Mouse (Mus musculus) neural tube, embryonic 11.5 days (tissue): ENCODE measurements at regions not wholly inside any gene's neighbourhood (a gene's known extent, or its start where the extent isn't known, plus 50 kb on each side); places are given as distances from the start of the nearest gene placed in this dataset.

ENCODE experiments used
- ATAC-seq: fragments of 200-750 bp; cut with Nextera tagmentation; 2 replicates; pipeline ENCODE4 v1.8.0; 2017; ENCODE audit warnings: moderate number of reproducible peaks, mild to moderate bottlenecking, moderate TSS enrichment, moderate library complexity; ENCODE audit not compliant: insufficient read depth, low FRiP score, low TSS enrichment
- DNase-seq: peaks from one replicate; pipeline ENCODE4 v3.0.0-alpha.2; 2015; ENCODE audit warnings: low spot score
- H3K27ac ChIP-seq: fragments of 300-500 bp; sonication (generic); 2 replicates; pipeline ENCODE4 v1.5.1; 2014; ENCODE audit warnings: low read depth, mild to moderate bottlenecking, low read length
- H3K27me3 ChIP-seq: fragments of 300-500 bp; sonication (generic); 2 replicates; pipeline ENCODE4 v1.6.1; 2014; ENCODE audit warnings: mild to moderate bottlenecking, low read length, mixed read lengths; ENCODE audit not compliant: control insufficient read depth, insufficient read depth
- H3K36me3 ChIP-seq: fragments of 300-500 bp; sonication (generic); 2 replicates; pipeline ENCODE4 v1.6.1; 2014; ENCODE audit warnings: mild to moderate bottlenecking, low read length, moderate library complexity, mixed read lengths; ENCODE audit not compliant: control insufficient read depth, insufficient read depth
- H3K4me1 ChIP-seq: fragments of 300-500 bp; sonication (generic); 2 replicates; pipeline ENCODE4 v1.6.1; 2014; ENCODE audit warnings: low read length, mixed read lengths; ENCODE audit not compliant: control insufficient read depth, insufficient read depth
- H3K4me2 ChIP-seq: fragments of 300-500 bp; sonication (generic); 2 replicates; pipeline ENCODE4 v1.6.1; 2014; ENCODE audit warnings: low read depth, mild to moderate bottlenecking, moderate library complexity
- H3K4me3 ChIP-seq: fragments of 300-500 bp; sonication (generic); 2 replicates; pipeline ENCODE4 v1.5.1; 2014; ENCODE audit warnings: low read depth, low read length
- H3K9ac ChIP-seq: fragments of 300-500 bp; sonication (generic); 2 replicates; pipeline ENCODE4 v1.6.1; 2014; ENCODE audit warnings: mild to moderate bottlenecking, low read length
- H3K9me3 ChIP-seq: fragments of 300-500 bp; sonication (generic); 2 replicates; pipeline ENCODE4 v1.6.1; 2016; ENCODE audit warnings: low read length; ENCODE audit not compliant: control insufficient read depth
- WGBS: fragments of 180-500 bp; shearing (Covaris S2); extraction: QIAGEN DNeasy Blood & Tissue Kit; methylation state at CpG from one replicate; pipeline ENCODE4 v1.1.7; 2014; 5-methylcytosine and 5-hydroxymethylcytosine counted together

DNA sequence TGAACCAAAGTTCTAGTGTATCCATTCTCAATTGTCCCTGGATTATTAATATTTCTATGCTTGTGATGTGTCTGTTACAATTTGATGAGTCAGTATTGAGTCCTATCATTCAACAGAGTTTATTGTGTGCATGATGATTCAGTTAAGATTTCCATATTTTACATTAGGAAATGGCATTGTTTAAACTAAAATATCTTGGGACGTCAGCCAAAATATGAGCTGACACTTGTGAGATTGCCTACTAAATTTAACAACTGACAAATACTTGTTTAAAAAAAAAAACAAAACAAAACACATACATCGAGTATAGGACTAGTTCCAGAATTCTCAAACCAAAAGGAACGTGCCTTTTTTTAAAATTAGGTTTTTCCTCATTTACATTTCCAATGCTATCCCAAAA is 779.0 kb downstream of the Ttll7 start:
- 92% methylated on average over 3 of the region's 3 CpGs for WGBS
- Histone ChIP-seq H3K4me1 (no peaks in the 10 kb centered on the region), H3K36me3 (no peaks in the 10 kb centered on the region), H3K27me3 (no peaks in the 10 kb centered on the region), H3K9ac (no peak overlapping the region), H3K27ac (no peak overlapping the region), H3K4me2 (no peak overlapping the region), H3K9me3 (no peaks in the 10 kb centered on the region), H3K4me3 (no peak overlapping the region)
- DNase-seq: no peak
- no peak for ATAC-seq

DNA sequence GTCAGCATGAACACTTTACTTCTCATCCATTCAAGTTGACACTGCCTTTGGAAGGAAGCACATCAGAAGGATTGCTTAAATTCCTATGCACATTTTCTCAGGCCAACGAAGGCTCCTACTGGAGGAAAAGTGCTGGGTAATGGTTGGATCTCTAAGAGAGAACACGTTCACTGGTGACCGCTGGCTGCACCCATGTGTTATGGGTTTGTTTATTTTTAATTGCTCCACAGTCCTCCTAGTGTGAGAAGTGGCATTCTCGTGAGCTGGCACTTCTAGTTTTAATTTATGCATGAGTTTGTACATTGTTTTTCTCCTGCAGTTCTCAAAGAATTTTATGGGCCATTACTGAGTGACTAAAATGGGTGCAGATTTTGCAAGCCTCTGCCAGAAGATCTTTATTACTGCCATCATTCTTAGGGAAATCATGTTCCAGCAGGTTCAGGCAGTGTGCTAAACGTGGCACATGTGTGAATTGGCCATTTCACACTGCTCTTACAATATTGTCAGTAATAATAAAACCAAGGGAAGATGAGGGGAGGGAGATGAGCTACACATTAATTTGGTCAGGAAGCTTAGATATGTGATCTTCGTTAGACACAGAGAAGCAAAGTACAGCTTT is 731.6 kb downstream of the Ttll7 start:
- 56% methylated on average over 6 of the region's 6 CpGs for WGBS
- Histone ChIP-seq H3K27ac (no peak overlapping the region), H3K9me3 (no peaks in the 10 kb centered on the region), H3K9ac (no peak overlapping the region), H3K27me3 (no peaks in the 10 kb centered on the region), H3K4me3 (no peak overlapping the region), H3K4me1 (no peaks in the 10 kb centered on the region), H3K36me3 (no peaks in the 10 kb centered on the region), H3K4me2 (no peak overlapping the region)
- DNase-seq (no peak), ATAC-seq (no peak)

DNA sequence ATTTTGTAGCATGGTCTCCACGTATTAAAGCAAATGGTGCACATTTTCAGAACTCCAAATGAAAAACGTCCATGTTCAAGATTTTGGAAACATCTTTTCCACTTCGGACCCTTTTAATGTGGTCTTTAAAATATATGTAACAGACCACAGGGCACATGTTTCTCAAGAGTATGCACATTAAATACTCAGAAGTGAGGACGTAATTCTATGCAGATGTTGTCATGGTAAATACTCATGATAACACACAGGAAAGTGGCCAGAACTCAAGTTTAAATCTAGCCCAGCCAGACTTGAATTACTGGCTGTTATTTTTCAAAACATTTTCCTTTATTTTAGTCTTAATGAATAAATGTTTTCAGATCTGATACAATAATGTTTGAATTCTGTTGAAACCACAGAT is 719.7 kb downstream of the Ttll7 start:
- Histone ChIP-seq H3K9me3 (no peaks in the 10 kb centered on the region), H3K4me3 (no peak overlapping the region), H3K36me3 (no peaks in the 10 kb centered on the region), H3K27ac (no peak overlapping the region), H3K27me3 (no peaks in the 10 kb centered on the region), H3K4me1 (no peaks in the 10 kb centered on the region), H3K4me2 (no peak overlapping the region), H3K9ac (no peak overlapping the region)
- WGBS: 88% methylated on average over 4 of the region's 4 CpGs
- no peak for DNase-seq
- no peak for ATAC-seq

DNA sequence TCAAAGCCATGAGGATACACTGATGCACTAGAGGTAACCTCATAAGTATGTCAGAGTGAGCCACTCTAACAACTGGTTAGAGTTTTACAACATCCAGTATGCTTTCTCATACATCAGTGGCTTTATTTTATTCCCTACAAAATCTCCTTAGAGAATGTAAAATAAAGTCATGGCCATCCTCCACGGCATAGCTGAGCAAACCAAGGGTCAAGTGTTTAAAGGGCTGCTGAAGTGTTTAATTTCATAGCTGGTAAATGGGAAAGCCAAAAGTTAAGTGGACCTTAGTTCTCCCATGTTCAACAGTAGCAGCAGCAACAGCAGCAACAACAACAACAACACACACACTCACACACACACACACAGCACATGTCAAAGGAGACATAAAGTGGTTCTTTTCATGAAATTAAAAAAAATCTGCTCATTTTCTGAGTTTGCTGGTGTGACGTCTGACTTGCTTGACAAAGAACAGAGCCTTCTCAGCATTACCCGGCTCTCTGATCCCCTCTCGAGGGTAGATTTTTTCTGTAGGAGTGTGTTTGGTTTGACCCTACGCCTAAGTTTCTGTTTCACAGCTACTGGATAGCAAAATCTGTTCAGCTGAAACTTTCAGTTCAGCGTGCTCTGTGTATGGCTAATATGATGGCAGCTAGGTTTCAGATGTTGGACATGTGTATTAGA is 693.3 kb downstream of the Ttll7 start:
- H3K27ac ChIP-seq: no peak overlapping the region
- no peaks in the 10 kb centered on the region for H3K9me3 ChIP-seq
- WGBS: 77% methylated on average over 6 of the region's 6 CpGs
- no peak overlapping the region for H3K4me3 ChIP-seq
- H3K27me3 ChIP-seq: no peaks in the 10 kb centered on the region
- H3K4me1 ChIP-seq: no peaks in the 10 kb centered on the region
- no peak for DNase-seq
- no peak for ATAC-seq
- H3K4me2 ChIP-seq: no peak overlapping the region
- no peaks in the 10 kb centered on the region for H3K36me3 ChIP-seq
- H3K9ac ChIP-seq: no peak overlapping the region

DNA sequence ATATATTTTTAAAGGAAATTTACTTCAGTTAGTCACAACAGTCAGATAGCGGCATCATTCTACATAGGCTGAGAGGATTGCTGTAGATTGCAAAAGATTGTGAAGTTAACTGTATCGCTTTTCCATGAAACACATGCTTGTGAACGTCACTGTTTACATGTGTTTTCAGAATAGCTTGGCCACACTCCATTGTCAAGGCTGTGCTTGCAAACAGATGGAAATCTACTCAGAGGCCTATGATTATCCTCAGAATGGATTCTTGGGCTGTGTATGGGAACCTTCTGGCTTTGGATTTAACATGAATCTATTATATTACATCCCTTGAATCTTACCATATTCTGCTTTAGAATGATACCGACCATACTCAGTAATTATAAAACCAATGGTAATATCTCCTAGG is 690.1 kb downstream of the Ttll7 start:
- H3K4me3 ChIP-seq: no peak overlapping the region
- H3K27me3 ChIP-seq: no peaks in the 10 kb centered on the region
- ATAC-seq: no peak
- DNase-seq: no peak
- 93% methylated on average over 4 of the region's 4 CpGs for WGBS
- H3K9ac ChIP-seq: no peak overlapping the region
- H3K9me3 ChIP-seq: no peaks in the 10 kb centered on the region
- H3K4me2 ChIP-seq: no peak overlapping the region
- H3K4me1 ChIP-seq: no peaks in the 10 kb centered on the region
- H3K36me3 ChIP-seq: no peaks in the 10 kb centered on the region
- H3K27ac ChIP-seq: no peak overlapping the region

DNA sequence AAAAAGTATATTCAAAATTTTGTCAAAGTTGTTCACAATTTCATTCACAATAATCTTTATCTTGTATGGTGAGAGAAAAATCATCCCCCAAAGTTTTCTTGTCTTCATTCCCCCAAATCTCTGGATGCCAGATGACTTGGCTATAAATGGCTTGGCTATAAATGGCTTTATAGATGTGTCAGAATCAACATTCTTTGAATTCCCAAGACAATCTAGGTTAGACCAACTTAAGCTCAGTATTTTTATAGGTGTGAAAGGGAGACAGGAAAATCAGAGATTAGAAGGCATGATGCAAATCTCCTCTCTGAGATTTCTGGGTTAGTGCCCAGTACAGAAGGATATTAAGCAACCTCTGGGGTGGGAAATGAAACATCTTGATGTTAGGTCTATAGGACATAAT is 685.4 kb downstream of the Ttll7 start:
- no peak overlapping the region for H3K4me3 ChIP-seq
- H3K4me2 ChIP-seq: no peak overlapping the region
- H3K36me3 ChIP-seq: no peaks in the 10 kb centered on the region
- no peak overlapping the region for H3K9ac ChIP-seq
- no peaks in the 10 kb centered on the region for H3K9me3 ChIP-seq
- no peaks in the 10 kb centered on the region for H3K4me1 ChIP-seq
- DNase-seq: no peak
- ATAC-seq: no peak
- no peak overlapping the region for H3K27ac ChIP-seq
- no peaks in the 10 kb centered on the region for H3K27me3 ChIP-seq

DNA sequence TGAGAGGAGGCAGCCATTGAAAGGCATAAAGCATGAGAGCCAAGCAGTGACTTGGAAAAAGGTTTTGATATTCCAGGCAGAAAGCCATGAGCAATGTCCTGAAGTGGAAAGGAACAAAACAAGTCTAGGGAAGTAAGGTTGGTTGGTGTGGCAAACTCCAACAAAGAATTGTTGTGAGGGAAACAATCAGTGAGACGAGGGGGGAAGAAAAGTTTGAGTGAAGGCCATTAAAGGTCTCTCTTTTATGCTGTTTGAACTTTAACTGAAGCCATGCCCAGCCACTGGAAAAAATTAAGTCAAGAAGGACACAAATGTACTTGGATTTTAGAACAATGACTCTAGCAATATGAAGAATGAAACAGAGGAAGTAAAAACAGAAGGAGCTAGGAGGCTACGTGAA is 680.0 kb downstream of the Ttll7 start:
- Histone ChIP-seq H3K27me3 (no peaks in the 10 kb centered on the region), H3K4me1 (no peaks in the 10 kb centered on the region), H3K27ac (no peak overlapping the region), H3K9ac (no peak overlapping the region), H3K36me3 (no peaks in the 10 kb centered on the region), H3K4me2 (no peak overlapping the region), H3K4me3 (no peak overlapping the region), H3K9me3 (no peaks in the 10 kb centered on the region)
- WGBS: 52% methylated on average over 2 of the region's 2 CpGs
- ATAC-seq (no peak), DNase-seq (no peak)

DNA sequence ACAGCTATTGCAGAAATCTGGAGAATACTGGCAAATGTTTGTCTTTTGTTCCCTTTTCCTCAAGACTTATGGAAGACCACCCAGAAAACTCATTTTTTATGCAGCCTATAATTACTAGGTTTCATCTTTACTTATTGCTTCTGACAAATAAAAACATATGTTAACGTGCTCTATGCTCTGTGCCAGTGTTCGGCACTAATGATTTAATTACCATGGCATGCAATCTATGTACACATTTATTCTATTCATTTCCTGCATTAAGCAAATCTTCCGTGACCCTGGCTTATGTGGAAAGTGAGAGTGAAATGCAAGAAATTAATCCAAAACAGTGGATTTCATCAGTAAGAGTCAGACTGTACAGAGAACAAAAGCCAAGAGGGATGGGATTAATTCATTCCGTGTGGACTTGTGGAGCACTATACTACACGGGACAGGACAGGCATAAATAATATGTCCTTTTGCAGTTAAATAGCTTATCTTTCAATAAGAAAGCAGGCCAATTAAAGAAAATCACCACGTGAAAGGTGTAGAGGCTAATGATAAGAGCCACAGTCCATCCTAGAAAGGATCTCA is 679.5 kb downstream of the Ttll7 start:
- Histone ChIP-seq H3K36me3 (no peaks in the 10 kb centered on the region), H3K27ac (no peak overlapping the region), H3K4me1 (no peaks in the 10 kb centered on the region), H3K4me3 (no peak overlapping the region), H3K4me2 (no peak overlapping the region), H3K27me3 (no peaks in the 10 kb centered on the region), H3K9ac (no peak overlapping the region), H3K9me3 (no peaks in the 10 kb centered on the region)
- WGBS: 73% methylated on average over 6 of the region's 6 CpGs
- ATAC-seq (no peak), DNase-seq (no peak)
